22 mouse cellular contexts compared by ENCODE assay signal in genomic region chr6:54410451-54410850, GRCm38 (mm10). TPM values are rescaled to one million over a fixed set of nuclear protein-coding genes. Genes with fewer than 3 reads are reported as not detected.
"Had no signal": no experiment of that assay in that cellular context is flagged by ENCODE, and none has a peak within 500 bp of the region (broad histone marks: within the 10 kb centered on the region; RNA-seq: fewer than 3 reads in every experiment).

No protein-coding gene starts in this region.

- H3K36me3 ChIP-seq: liver, embryonic 15.5 days; lung, embryonic 15.5 days; midbrain, embryonic 13.5 days; midbrain, embryonic 15.5 days; neural tube, embryonic 13.5 days; neural tube, embryonic 15.5 days had no signal

- H3K27me3 ChIP-seq: liver, embryonic 15.5 days; lung, embryonic 15.5 days; midbrain, embryonic 13.5 days; midbrain, embryonic 15.5 days; neural tube, embryonic 13.5 days; neural tube, embryonic 15.5 days had no signal

- H3K4me3 ChIP-seq: liver, embryonic 15.5 days; lung, embryonic 15.5 days; megakaryocyte, embryonic 14.5 days; midbrain, embryonic 13.5 days; midbrain, embryonic 15.5 days; neural tube, embryonic 13.5 days; neural tube, embryonic 15.5 days had no signal

- H3K4me1 ChIP-seq: liver, embryonic 15.5 days; lung, embryonic 15.5 days; midbrain, embryonic 13.5 days; midbrain, embryonic 15.5 days; neural tube, embryonic 13.5 days; neural tube, embryonic 15.5 days had no signal

- DNase-seq: liver, postnatal 0 days; lung, adult 2 months; lung, postnatal 14 days; lung, postnatal 36 days; retina, postnatal 1 day; right cerebral cortex, adult 18-20 months; right cerebral cortex, postnatal 25 days; right cerebral cortex, postnatal 4 days; spleen, adult 18-20 months; thymus, adult 18-20 months; thymus, postnatal 14 days; thymus, postnatal 36 days had no signal

- H3K27ac ChIP-seq: liver, embryonic 15.5 days; lung, embryonic 15.5 days; macrophage; midbrain, embryonic 13.5 days; midbrain, embryonic 15.5 days; neural tube, embryonic 13.5 days; neural tube, embryonic 15.5 days had no signal

RNA-seq across cellular contexts. Expression of gene Wipf3, which starts 19.0 kb away (rescaled TPM):
- total RNA-seq: megakaryocyte progenitor cell, adult 5-6 weeks; monocyte, adult 5-6 weeks had no signal
- polyA plus RNA-seq: macrophage had no signal
